Mouse (Mus musculus) testis, postnatal 10 days (tissue): ENCODE results near the gene Lrp2.
A peak's percentile ranks its signal among the peaks of the same experiment; 100 is the strongest.

Experiments used
- DNase-seq: peaks from one replicate; pipeline ENCODE4 v3.0.0; 2021; ENCODE audit warnings: low spot score

Gene Lrp2

GRCm38 (mm10) chr2:69585886-69586398 is at the start of gene Lrp2:
TSS of gene Lrp2 (minus strand) at chr2:69586065.
- DNase-seq, result peak; percentile 53

GRCm38 (mm10) chr2:69635064-69635701 is 49.3 kb upstream of the Lrp2 start:
- DNase-seq, result peak; percentile 75

GRCm38 (mm10) chr2:69631449-69631848 is 45.6 kb upstream of the Lrp2 start:
- DNase-seq, result no peak

- no peak for DNase-seq
These were observed 44.9 kb upstream of the Lrp2 start for GRCm38 (mm10) chr2:69630792-69631191.

GRCm38 (mm10) chr2:69629914-69630313 is 44.0 kb upstream of the Lrp2 start:
- no peak for DNase-seq

- DNase-seq, result no peak
These were observed 43.4 kb upstream of the Lrp2 start for GRCm38 (mm10) chr2:69629215-69629614.

GRCm38 (mm10) chr2:69619286-69619685 is 33.4 kb upstream of the Lrp2 start:
- DNase-seq, result no peak

GRCm38 (mm10) chr2:69618336-69618735 is 32.5 kb upstream of the Lrp2 start:
- no peak for DNase-seq

- no peak for DNase-seq
These were observed 27.4 kb upstream of the Lrp2 start for GRCm38 (mm10) chr2:69613237-69613636.

- no peak for DNase-seq
These were observed 26.9 kb upstream of the Lrp2 start for GRCm38 (mm10) chr2:69612716-69613115.

- DNase-seq, result no peak
These were observed 26.4 kb upstream of the Lrp2 start for GRCm38 (mm10) chr2:69612237-69612636.

GRCm38 (mm10) chr2:69606621-69607020 is 20.8 kb upstream of the Lrp2 start:
- DNase-seq, result no peak

GRCm38 (mm10) chr2:69603726-69604393 is 18.0 kb upstream of the Lrp2 start:
- DNase-seq, result no peak

GRCm38 (mm10) chr2:69593168-69593567 is 7.3 kb upstream of the Lrp2 start:
- DNase-seq, result no peak

GRCm38 (mm10) chr2:69592536-69592935 is 6.7 kb upstream of the Lrp2 start:
- no peak for DNase-seq

- no peak for DNase-seq
These were observed 6.2 kb upstream of the Lrp2 start for GRCm38 (mm10) chr2:69591966-69592505.

GRCm38 (mm10) chr2:69590548-69590947 is 4.7 kb upstream of the Lrp2 start:
- no peak for DNase-seq

- DNase-seq, result no peak
These were observed 2.0 kb upstream of the Lrp2 start for GRCm38 (mm10) chr2:69587896-69588295.

- no peak for DNase-seq
These were observed 1.2 kb upstream of the Lrp2 start for GRCm38 (mm10) chr2:69586821-69587728.

- DNase-seq, result peak; percentile 40
These were observed 527 bp downstream of the Lrp2 start for GRCm38 (mm10) chr2:69585191-69585885.

GRCm38 (mm10) chr2:69584117-69584933 is 1.5 kb downstream of the Lrp2 start:
- no peak for DNase-seq
